Comparison of ENCODE assay signal across 8 mouse cellular contexts in genomic region chr6:90735396-90736036, GRCm38 (mm10).
DNase-seq lines count a peak whose midpoint lies in the region; ATAC-seq and TF ChIP-seq lines count a peak whose summit lies in the region.

No protein-coding gene starts in this region.

- 28% methylated on average over 4 of the region's 4 CpGs for WGBS in kidney, embryonic 15.5 days
- 36% methylated on average over 4 of the region's 4 CpGs for WGBS in neural tube, embryonic 14.5 days

- peak overlapping the region; percentile 93 for H3K4me2 ChIP-seq in kidney, embryonic 15.5 days
- H3K4me2 ChIP-seq in neural tube, embryonic 14.5 days (ENCODE audit: low read depth, low read length), result peak overlapping the region; percentile 99

- peaks cover 6% of the 10 kb centered on the region; the same call in 1 of the 2 replicates for H3K27me3 ChIP-seq in kidney, embryonic 15.5 days
- no peaks in the 10 kb centered on the region for H3K27me3 ChIP-seq in neural tube, embryonic 14.5 days (ENCODE audit: control insufficient read depth, insufficient read depth, low read length)

- H3K36me3 ChIP-seq in kidney, embryonic 15.5 days, result no peaks in the 10 kb centered on the region
- H3K36me3 ChIP-seq in neural tube, embryonic 14.5 days (ENCODE audit: control insufficient read depth, insufficient read depth, low read length), result no peaks in the 10 kb centered on the region

- TF ChIP-seq CTCF in embryonic fibroblast, embryonic 13.5 days (IDR thresholded peaks at IDR 0.05; ENCODE audit: borderline replicate concordance, insufficient read depth, low read length), result no peak

- peak overlapping the region; percentile 60; the same call in 1 of the 2 replicates for H3K9ac ChIP-seq in kidney, embryonic 15.5 days
- H3K9ac ChIP-seq in neural tube, embryonic 14.5 days (replicated peaks; ENCODE audit: low read depth, low read length), result peak overlapping the region; percentile 96

- 0 out of 2 replicates have a peak, but pooled peaks have one; percentile 1 for ATAC-seq in kidney, embryonic 15.5 days (replicated peaks; ENCODE audit: low FRiP score)
- ATAC-seq in neural tube, embryonic 14.5 days (ENCODE audit: low read depth), result no peak; the same call in 1 of the 2 replicates
- ATAC-seq in inflammation-experienced regulatory T-cells, adult 6 months, result no peak

- H3K4me1 ChIP-seq in kidney, embryonic 15.5 days, result peaks cover 39% of the 10 kb centered on the region
- H3K4me1 ChIP-seq in embryonic fibroblast, embryonic 13.5 days (ENCODE audit: control insufficient read depth, insufficient read depth, low read length), result 0 out of 2 replicates have a peak, but pooled peaks cover 2% of the 10 kb centered on the region
- peaks cover 8% of the 10 kb centered on the region; the same call in 1 of the 2 replicates for H3K4me1 ChIP-seq in neural tube, embryonic 14.5 days (ENCODE audit: control insufficient read depth, insufficient read depth, low read length)

- DNase-seq in kidney, postnatal 4 days, result no peak
- peak; percentile 12 for DNase-seq in kidney, postnatal 10 days
- no peak for DNase-seq in urinary bladder, postnatal 36 days (ENCODE audit: low spot score in 2 of 2)
- no peak for DNase-seq in gastrocnemius, adult 18-20 months (ENCODE audit: low spot score)

- H3K27ac ChIP-seq in kidney, embryonic 15.5 days, result peak overlapping the region; percentile 78
- H3K27ac ChIP-seq in embryonic fibroblast, embryonic 13.5 days (ENCODE audit: insufficient read depth, low read length), result no peak overlapping the region
- H3K27ac ChIP-seq in neural tube, embryonic 14.5 days (ENCODE audit: low read depth, low read length), result no peak overlapping the region

- H3K9me3 ChIP-seq in kidney, embryonic 15.5 days (replicated peaks), result no peaks in the 10 kb centered on the region
- no peaks in the 10 kb centered on the region for H3K9me3 ChIP-seq in neural tube, embryonic 14.5 days (ENCODE audit: control insufficient read depth, low read length)

- TF ChIP-seq POLR2A in embryonic fibroblast, embryonic 13.5 days (IDR thresholded peaks at IDR 0.05; ENCODE audit: low read depth, low read length), result no peak

- peak overlapping the region; percentile 79 for H3K4me3 ChIP-seq in kidney, embryonic 15.5 days (replicated peaks)
- peak overlapping the region; percentile 66 for H3K4me3 ChIP-seq in embryonic fibroblast, embryonic 13.5 days (ENCODE audit: insufficient read depth, low read length)
- H3K4me3 ChIP-seq in neural tube, embryonic 14.5 days (ENCODE audit: low read depth, low read length), result peak overlapping the region; percentile 82
